Mouse (Mus musculus) embryonic facial prominence, embryonic 10.5 days (tissue): ENCODE measurements around the gene Lztfl1. TPM values are rescaled to one million over a fixed set of nuclear protein-coding genes. Genes with fewer than 3 reads are reported as not detected.

ENCODE experiments used
- DNase-seq: peaks from one replicate; pipeline ENCODE4 v3.0.0-alpha.2; 2017; ENCODE audit warnings: low spot score
- H3K27ac ChIP-seq: fragments of 300-500 bp; sonication (generic); replicated peaks from 2 replicates; pipeline ENCODE4 v1.5.1; 2016; ENCODE audit warnings: mild to moderate bottlenecking
- H3K27me3 ChIP-seq: fragments of 300-500 bp; sonication (generic); replicated peaks from 2 replicates; pipeline ENCODE4 v1.6.1; 2016; ENCODE audit warnings: low read depth, mild to moderate bottlenecking; ENCODE audit not compliant: poor library complexity, severe bottlenecking
- H3K36me3 ChIP-seq: fragments of 300-500 bp; sonication (generic); replicated peaks from 2 replicates; pipeline ENCODE4 v1.6.1; 2016; ENCODE audit warnings: mild to moderate bottlenecking, moderate library complexity
- H3K4me1 ChIP-seq: fragments of 300-500 bp; sonication (generic); 2 replicates; pipeline ENCODE4 v1.6.1; 2016
- H3K4me3 ChIP-seq: fragments of 300-500 bp; sonication (generic); 2 replicates; pipeline ENCODE4 v1.5.1; 2016; ENCODE audit warnings: mild to moderate bottlenecking, moderate library complexity
- H3K9me3 ChIP-seq: fragments of 300-500 bp; sonication (generic); 2 replicates; pipeline ENCODE4 v1.6.1; 2016; ENCODE audit warnings: mild to moderate bottlenecking
- WGBS: fragments of 180-500 bp; shearing (Covaris S2); methylation state at CpG from one replicate; pipeline ENCODE4 v1.1.7; 2016; 5-methylcytosine and 5-hydroxymethylcytosine counted together
- polyA plus RNA-seq: library from polyadenylated mRNA; unstranded; fragments of >200 nt; fragmentation: Nextera tagmentation; extraction: Ambion mirVana; gene quantifications from 2 replicates; pipeline ENCODE4 v1.2.1, GENCODE M21; 2016

The Lztfl1 gene
- polyA plus RNA-seq, 1 experiment from 2014 or later: 41.3 TPM

DNA sequence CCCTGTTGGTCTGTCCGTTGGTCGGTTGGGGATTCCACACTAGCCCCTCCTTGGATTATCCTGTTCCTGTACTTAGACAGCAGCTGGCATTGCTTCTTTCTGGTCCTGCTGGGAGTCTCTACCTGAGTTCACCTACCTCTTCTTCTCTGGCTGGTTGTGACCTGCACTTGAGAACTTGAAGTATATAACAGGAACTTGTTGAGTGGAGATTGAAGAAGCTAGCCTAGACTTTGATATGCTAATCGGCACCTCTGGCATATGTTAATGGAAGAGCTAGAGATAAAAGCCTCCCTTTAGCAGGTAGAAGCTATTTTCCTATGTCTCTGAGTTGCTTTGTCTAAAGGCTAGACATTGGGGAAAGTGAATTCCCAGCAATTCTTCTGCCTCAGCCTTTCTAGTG is 13.8 kb upstream of the Lztfl1 start:
- Histone ChIP-seq H3K27ac (no peak overlapping the region), H3K9me3 (no peaks in the 10 kb centered on the region), H3K36me3 (no peaks in the 10 kb centered on the region), H3K27me3 (no peaks in the 10 kb centered on the region), H3K4me1 (no peaks in the 10 kb centered on the region), H3K4me3 (no peak overlapping the region)
- 72% methylated on average over 3 of the region's 3 CpGs for WGBS
- no peak for DNase-seq

DNA sequence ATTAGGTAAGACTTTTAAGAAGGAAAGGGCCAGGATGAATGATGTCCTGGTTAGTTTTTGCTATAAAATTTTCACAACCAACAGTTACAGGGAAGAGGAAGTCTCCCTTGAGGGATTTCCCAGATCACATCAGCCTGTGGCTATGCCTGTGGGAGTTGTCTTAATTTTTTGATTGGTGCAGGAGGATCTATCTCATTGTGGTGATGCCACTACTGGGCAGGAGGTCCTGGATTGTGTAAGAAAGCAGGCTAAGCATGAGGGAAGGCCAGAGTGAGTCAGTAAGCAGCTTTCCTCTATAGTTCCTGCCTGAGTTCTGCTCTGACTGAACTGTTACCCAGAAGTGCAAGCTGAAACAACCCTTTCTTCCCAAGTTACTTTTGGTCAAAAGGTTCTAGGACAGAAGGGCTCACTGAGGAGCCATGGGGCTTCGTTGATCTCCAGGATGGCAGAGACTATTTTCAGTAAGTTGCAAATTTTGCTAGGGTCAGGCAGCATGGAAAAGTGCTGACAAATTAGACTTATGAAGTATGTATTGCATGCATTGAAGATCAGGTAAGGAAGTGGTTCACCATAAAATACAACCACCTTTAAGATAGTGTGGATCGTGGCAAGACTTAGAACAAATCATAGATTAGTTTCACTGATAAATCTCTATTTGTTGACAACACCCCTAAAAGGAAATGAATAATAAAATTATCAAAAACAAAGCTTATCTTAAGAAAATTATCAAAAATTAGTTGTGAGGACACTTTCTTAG is 5.4 kb upstream of the Lztfl1 start:
- DNase-seq: no peak
- no peaks in the 10 kb centered on the region for H3K4me1 ChIP-seq
- no peaks in the 10 kb centered on the region for H3K9me3 ChIP-seq
- H3K27me3 ChIP-seq: no peaks in the 10 kb centered on the region
- H3K4me3 ChIP-seq: no peak overlapping the region
- H3K27ac ChIP-seq: no peak overlapping the region
- 76% methylated on average over 2 of the region's 2 CpGs for WGBS
- no peaks in the 10 kb centered on the region for H3K36me3 ChIP-seq

DNA sequence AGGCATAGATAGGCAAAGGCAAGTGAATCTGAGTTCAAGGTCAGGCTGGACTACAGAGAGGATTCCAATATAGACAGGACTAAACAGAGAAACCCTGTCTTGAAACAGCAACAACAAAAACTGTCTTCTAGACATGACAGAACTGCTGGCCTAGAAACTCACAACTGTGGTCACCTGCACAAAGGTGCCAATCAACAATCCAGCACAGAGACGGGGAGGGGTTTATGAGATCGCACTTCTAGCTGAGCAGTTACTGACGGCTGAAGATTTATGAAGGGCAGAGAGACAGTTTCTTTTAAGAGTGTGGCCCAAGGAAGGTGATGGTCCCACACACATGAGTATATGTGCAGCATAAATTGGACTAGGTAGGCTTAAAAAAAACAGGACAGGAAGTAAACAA is 1.2 kb downstream of the Lztfl1 start:
- peak overlapping the region; percentile 76 for H3K4me3 ChIP-seq
- peaks cover 9% of the 10 kb centered on the region for H3K4me1 ChIP-seq
- DNase-seq: no peak
- no peaks in the 10 kb centered on the region for H3K27me3 ChIP-seq
- no peak overlapping the region for H3K27ac ChIP-seq
- peaks cover 11% of the 10 kb centered on the region for H3K36me3 ChIP-seq
- 73% methylated on average over 3 of the region's 3 CpGs for whole genome bisulfite sequencing
- no peaks in the 10 kb centered on the region for H3K9me3 ChIP-seq

DNA sequence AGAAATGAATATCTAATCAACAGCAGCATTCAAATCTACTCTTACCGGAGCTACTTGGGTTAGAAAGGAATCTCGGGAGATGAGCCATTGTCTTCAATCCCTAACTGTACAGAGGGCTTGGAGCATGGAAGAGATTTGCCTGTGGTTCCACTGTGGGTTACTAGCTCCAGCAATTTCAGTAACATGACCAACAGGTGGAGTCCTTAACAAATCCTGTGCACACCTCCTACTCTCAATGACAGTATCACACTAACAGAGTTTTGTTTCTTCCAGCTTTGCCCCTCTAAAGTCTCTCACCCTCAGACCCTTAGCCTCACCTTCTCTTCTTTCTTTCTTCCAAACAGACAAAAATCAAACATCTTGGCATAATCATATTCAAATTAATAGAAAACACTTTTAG is 4.4 kb downstream of the Lztfl1 start:
- Histone ChIP-seq H3K4me3 (no peak overlapping the region), H3K9me3 (no peaks in the 10 kb centered on the region), H3K36me3 (peaks cover 38% of the 10 kb centered on the region), H3K27ac (no peak overlapping the region), H3K4me1 (peaks cover 9% of the 10 kb centered on the region), H3K27me3 (no peaks in the 10 kb centered on the region)
- WGBS: 84% methylated on average over 2 of the region's 2 CpGs
- DNase-seq: no peak

DNA sequence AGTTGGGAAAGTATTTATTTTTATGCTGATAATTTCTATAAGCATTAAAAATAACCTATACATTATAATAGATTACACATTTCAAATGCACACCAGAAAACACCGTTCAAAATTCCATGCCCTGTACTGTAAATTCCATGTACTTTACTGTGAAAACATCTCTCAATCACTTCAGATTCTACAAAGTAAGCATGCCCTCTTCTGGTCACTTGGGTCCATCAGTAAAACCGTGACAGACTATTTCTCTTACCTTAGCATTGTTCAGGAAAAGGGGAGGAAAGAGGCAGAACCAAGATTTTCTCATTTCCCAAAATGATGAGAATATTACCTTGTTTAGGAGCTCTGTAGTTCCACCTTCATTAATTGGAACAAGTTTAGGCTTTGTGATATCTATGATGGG is 8.3 kb downstream of the Lztfl1 start:
- H3K27me3 ChIP-seq: no peaks in the 10 kb centered on the region
- no peak overlapping the region for H3K4me3 ChIP-seq
- peaks cover 57% of the 10 kb centered on the region for H3K36me3 ChIP-seq
- no peaks in the 10 kb centered on the region for H3K9me3 ChIP-seq
- H3K4me1 ChIP-seq: no peaks in the 10 kb centered on the region
- no peak overlapping the region for H3K27ac ChIP-seq
- no peak for DNase-seq
- WGBS: 49% methylated on average over 2 of the region's 2 CpGs

DNA sequence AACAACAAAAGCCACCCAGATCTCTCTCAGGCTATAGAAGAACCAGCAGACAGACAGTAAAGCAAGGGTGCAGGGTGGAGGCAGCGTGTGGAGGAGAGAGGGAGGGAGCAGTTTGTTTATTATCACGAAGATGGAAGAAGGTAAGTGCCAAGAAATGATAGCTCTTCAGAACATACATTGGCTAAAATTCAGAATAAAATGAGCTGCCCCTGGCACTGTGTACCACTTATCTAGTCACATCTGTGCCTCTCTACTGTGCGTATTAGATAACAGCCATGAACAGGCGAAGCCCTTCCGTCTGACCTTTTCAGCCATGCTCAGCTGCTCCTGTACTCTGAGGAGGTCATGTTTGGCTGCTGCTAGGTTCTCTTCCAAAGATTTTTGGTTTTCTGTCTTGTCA is 15.7 kb downstream of the Lztfl1 start:
- WGBS: 94% methylated on average over 5 of the region's 5 CpGs
- H3K27ac ChIP-seq: no peak overlapping the region
- DNase-seq: no peak
- H3K4me3 ChIP-seq: no peak overlapping the region
- no peaks in the 10 kb centered on the region for H3K27me3 ChIP-seq
- H3K36me3 ChIP-seq: peaks cover 50% of the 10 kb centered on the region
- no peaks in the 10 kb centered on the region for H3K9me3 ChIP-seq
- H3K4me1 ChIP-seq: no peaks in the 10 kb centered on the region

DNA sequence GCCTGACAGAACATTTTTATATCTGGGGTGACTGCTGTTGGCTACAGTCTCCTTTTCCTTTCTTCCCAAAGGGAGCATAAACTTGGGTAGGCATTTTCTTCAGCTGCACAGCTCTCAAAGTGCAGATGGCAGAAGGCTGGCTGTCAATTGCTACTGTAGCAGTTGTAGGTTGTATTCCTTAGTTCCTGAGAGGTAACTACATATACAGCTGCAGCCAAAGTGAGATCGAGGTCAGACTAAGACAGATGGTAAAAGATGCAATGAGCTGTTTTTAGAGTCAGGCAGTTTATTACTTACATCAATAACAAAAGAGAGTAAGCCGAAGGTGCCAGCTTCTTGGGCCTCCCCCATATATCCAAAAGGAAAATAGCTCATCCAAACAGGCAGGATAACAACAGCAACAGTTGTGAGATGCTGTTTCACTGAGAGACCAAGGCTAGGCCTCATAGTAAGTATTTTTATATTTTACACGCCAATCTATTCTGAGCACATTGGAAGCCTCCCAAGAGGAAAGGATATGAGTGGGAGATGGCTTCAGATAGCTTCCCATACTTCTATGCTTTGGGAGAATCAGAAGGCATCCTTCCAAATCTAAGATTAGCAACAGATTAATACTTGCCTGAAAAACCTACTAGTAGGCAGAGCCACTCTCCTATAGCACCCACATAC is 21.7 kb downstream of the Lztfl1 start:
- no peak overlapping the region for H3K27ac ChIP-seq
- WGBS: 87% methylated on average over 3 of the region's 3 CpGs

DNA sequence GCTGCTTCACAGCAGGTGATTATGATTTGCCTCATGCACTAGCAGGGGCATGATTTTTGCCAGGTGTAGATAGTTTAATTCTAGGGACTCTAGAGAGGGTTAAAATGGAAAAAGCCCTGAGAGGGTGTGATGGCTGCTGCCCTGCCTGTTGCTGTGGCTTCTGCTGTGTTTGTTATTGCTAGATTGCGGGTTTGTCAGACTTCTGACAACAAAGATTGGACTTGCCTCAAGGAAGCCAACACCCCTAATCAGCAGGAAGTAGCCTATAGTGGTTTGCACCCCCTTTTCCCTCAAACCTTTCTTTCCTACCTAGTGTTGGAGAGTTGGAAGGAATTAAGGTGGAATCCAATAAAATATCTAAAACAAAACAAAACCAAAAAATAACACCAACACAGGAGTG is 29.3 kb downstream of the Lztfl1 start:
- H3K9me3 ChIP-seq: no peaks in the 10 kb centered on the region
- no peaks in the 10 kb centered on the region for H3K4me1 ChIP-seq
- H3K27ac ChIP-seq: no peak overlapping the region
- 81% methylated on average over 1 of the region's 1 CpGs for WGBS
- H3K27me3 ChIP-seq: no peaks in the 10 kb centered on the region
- peaks cover 12% of the 10 kb centered on the region for H3K36me3 ChIP-seq
- H3K4me3 ChIP-seq: no peak overlapping the region
- DNase-seq: no peak

More for the DNA sequence above, 21.7 kb downstream of the Lztfl1 start:
- H3K4me3 ChIP-seq: no peak overlapping the region
- no peaks in the 10 kb centered on the region for H3K9me3 ChIP-seq
- H3K36me3 ChIP-seq: peaks cover 38% of the 10 kb centered on the region
- H3K27me3 ChIP-seq: no peaks in the 10 kb centered on the region
- H3K4me1 ChIP-seq: no peaks in the 10 kb centered on the region
- no peak for DNase-seq

DNA sequence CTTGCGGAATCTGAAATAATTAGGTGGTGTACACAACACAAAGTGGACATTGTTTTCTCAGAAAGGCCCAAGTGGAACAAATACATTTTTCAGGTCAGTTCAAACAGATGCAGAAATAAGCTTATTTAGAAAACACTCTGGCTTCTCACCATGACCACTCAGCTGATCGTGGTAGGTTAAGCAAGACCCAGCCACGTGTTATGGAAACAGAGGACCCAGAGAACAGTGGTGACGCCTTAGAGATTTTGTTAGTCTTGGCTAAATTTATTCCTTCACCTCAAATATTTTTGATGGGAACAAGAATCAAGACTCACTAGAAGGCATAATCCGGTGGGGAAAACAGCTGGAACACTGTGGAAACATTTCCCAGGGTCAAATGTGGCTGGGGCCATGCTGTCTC is 31.3 kb downstream of the Lztfl1 start:
- H3K36me3 ChIP-seq: no peaks in the 10 kb centered on the region
- no peaks in the 10 kb centered on the region for H3K9me3 ChIP-seq
- 74% methylated on average over 5 of the region's 5 CpGs for WGBS
- H3K27me3 ChIP-seq: peaks cover 13% of the 10 kb centered on the region
- H3K27ac ChIP-seq: no peak overlapping the region
- DNase-seq: no peak
- no peak overlapping the region for H3K4me3 ChIP-seq
- H3K4me1 ChIP-seq: no peaks in the 10 kb centered on the region

DNA sequence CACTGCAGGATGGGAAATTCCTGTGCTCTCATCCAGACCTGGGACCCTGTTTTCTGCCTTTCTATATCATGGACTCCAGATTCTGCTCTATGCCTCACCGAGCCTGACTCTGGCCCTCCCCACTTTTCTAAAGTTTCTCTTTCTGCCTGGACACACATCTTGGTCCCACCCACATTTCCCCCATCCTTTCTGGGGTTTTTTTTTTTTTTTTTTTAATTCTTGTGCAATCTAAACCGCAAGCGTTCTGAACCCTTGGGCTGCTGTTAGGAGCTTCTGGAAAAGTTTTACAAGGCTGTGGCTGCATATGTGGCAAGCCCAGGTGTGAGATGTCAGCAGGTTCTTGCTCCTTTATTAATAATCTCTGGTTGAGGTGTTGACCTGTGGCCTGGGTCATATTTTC is 33.8 kb downstream of the Lztfl1 start:
- Histone ChIP-seq H3K27me3 (peaks cover 38% of the 10 kb centered on the region), H3K4me1 (peaks cover 2% of the 10 kb centered on the region), H3K9me3 (no peaks in the 10 kb centered on the region), H3K4me3 (no peak overlapping the region), H3K36me3 (no peaks in the 10 kb centered on the region), H3K27ac (no peak overlapping the region)
- WGBS: 65% methylated on average over 3 of the region's 3 CpGs
- DNase-seq: no peak

DNA sequence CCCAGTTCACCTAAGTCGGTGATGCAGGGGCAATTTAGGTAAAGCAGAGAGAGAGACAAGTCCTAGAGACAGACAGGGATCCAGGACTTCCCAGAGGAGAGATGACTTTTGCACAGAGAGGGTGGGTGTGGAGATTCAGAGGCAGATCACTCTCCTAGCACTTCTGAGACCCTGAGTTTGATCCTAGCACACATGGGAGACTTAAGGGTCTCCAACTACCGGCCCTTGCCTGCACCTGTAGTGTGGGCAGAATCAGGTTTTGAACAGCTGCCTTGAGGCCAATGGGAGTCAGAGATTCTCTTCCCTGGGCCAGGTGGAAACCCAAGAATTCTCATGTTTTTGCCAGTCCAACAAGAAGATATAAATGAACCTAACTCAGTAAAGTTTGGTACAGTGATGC is 38.3 kb downstream of the Lztfl1 start:
- Histone ChIP-seq H3K9me3 (no peaks in the 10 kb centered on the region), H3K4me3 (peak overlapping the region; percentile 58), H3K36me3 (no peaks in the 10 kb centered on the region), H3K4me1 (peaks cover 8% of the 10 kb centered on the region), H3K27me3 (peaks cover 83% of the 10 kb centered on the region), H3K27ac (no peak overlapping the region)
- peak; percentile 15 for DNase-seq
- 28% methylated on average over 2 of the region's 2 CpGs for WGBS

DNA sequence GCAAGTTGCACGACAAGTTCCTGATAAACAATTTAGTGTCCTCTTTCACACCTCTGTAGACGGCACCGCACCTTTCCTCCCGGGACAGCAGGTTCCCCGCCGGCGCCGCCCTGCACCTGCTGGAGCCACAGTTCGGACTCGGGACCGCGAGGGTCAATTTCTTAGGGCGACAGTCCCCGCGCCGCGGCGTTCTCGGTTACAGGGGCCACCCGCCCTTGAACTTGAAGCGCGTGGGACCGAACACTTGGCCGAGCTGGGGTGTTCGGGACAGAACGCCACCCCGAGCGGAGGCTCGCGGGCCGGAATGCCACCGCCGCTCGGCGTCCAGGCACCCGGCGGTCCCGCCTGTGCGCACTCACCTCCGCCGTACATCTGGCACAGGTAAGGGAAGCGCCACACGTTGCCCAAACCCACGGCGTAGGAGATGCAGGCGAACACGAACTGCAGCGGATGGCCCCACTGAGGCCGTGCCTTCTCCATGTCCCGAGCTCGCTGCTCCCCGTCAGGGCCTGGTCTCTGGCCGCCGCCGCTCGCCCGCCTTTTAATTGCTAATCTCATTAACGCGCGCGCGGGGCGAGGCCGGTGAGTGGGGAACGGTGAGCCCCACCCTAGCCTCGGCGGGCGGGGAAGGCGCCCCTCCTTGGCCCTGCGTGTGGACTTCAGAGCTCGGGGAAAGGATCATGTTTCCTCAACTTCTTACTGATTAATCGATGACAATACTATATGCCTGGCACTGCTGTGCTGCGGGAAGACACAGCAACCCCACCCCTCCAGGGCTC is 39.0 kb downstream of the Lztfl1 start, which contains the start of the genes Ccr9 and Slc6a20a:
Gene Ccr9 (plus strand): TSS at position 113 of the 779 bp plus-strand sequence.
Gene Slc6a20a (minus strand): TSS at position 559 of the 779 bp plus-strand sequence.
- Histone ChIP-seq H3K36me3 (no peaks in the 10 kb centered on the region), H3K4me1 (peaks cover 8% of the 10 kb centered on the region), H3K27me3 (peaks cover 90% of the 10 kb centered on the region), H3K4me3 (peak within 1 kb of the TSS; percentile 58), H3K27ac (no peak within 1 kb of the TSS), H3K9me3 (no peaks in the 10 kb centered on the region)
- WGBS: under 1% methylated on average over 73 of the region's 73 CpGs
- DNase-seq: peak; percentile 57
